Mouse (Mus musculus) adipocyte (in vitro differentiated cells): ENCODE measurements around the gene Hrh2.

Experiments used
- DNase-seq: peaks from one replicate; pipeline ENCODE4 v3.0.0-alpha.2; 2016; ENCODE audit warnings: low spot score

Hrh2 gene

DNA sequence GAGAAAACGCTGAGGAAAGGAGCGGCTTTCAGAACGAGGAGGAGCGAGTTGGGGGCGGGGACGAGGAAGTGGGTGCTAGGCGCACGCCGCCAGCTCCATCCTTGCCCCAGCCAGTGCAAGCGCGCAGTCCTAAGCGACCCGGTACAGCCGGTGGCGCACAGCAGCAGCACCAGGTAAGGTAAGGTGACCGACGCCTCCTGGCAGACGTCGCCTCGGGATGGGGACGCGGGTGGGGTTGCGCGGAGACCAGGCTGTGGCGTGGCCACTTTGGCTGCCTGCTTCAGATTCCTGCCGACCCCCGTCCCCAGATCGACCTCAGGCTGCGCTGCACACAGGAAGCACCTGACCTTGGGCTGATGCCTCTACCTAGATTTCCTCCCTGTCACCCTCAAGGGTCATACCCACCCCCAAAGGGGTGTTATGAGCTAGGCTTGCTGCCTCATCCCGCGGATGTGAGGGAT lies at the start of gene Hrh2:
Gene Hrh2 (plus strand): TSS at position 109 of the 461 bp plus-strand sequence.
- no peak for DNase-seq

DNA sequence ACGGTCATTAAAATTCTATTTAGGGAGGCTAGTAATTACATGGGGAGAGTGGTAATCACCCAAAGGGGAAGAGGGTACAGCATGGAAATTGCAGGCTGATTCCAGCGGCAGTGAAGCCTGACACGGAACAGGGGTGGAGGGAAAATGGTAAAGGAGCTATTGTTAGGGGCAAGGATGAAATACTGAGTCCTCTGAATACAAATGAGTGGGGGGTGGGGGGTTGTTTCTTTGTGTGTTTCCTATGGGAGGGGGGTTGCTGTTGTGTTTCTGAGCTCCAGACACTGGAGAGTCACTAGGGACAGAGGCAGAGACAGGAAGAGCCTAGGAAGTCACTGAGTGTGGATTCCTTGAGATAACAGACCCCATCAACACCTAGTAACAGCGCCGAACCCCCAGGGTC lies 48.1 kb upstream of the Hrh2 start:
- no peak for DNase-seq

- no peak for DNase-seq
These were observed 47.3 kb upstream of the Hrh2 start for GRCm38 (mm10) chr13:54144624-54145023.

DNA sequence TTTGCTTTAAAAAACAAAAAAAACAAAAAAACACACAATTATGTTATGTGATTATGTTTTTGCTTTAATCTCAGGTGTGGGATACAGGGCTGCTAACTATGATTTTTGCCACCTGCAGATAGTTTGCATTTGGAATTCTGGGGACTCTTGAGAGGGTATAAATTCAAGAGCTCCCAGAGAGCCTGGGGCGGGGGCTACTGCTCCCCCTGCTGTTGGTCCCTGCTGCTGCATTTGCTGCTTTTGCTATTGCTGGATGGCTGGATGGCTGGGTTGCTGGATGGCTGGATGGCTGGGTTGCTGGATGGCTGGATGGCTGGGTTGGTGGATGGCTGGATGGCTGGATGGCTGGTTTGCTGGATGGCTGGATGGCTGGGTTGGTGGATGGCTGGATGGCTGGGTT lies 44.6 kb upstream of the Hrh2 start:
- DNase-seq = no peak

DNA sequence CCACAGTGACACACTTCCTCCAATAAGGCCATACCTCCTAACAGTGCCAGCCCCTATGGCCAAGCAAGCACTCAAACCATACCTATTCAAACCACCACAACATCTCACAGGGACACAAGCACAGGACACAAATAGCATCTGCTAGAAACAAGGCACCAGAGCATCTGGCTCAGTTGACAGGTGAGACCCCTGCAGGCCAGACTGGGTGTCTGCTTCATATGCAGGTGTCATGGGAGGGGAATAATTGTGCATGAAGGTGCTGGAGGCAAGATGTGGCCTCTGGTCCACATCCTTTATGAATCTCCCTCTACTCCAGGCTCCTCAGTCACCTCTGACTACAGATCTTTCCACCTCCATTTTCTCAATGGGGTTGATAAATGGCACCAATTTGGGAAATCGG lies 39.5 kb upstream of the Hrh2 start:
- DNase-seq = no peak

GRCm38 (mm10) chr13:54152911-54153310 lies 39.0 kb upstream of the Hrh2 start:
- no peak for DNase-seq

- DNase-seq = no peak
These were observed 38.2 kb upstream of the Hrh2 start for GRCm38 (mm10) chr13:54153672-54154218.

GRCm38 (mm10) chr13:54155822-54156221 lies 36.1 kb upstream of the Hrh2 start:
- no peak for DNase-seq

DNA sequence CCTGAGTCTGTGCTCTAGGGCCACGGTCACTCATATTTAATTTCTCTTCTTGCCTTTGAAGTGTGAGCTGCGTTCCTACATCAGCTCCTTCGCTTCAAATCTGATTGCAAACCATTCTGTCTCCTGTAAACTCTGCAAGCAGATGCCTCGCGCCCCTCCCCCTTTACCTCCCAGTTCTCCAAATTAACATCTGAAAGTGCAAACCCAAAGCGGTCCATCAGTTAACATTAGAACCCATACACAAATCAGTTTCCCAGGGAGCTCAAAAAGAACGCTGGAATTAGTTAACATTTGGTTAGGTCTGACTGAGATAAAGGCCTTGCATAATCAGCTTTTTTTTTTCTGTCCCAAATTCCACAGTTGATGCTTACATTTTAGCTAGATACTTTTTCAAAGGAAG lies 32.7 kb upstream of the Hrh2 start:
- no peak for DNase-seq

DNA sequence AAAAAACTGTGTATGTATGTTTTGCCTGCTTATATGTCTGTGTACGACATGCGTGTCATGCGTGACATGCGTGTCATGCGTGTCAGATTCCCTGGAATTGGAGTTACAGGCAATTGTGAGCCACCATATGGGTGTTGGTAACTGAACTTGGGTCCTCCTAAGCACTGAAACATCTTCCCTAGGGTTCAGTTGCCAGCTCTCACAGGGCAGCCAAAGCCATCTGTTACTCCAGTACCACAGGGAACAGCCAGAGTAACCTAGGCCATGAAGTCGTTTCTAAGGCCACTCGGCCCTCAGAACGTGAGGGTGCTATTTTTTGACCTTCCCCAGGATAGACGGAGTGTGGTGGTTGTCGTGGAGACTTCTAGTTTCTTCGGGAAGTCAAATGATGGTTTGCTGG lies 32.2 kb upstream of the Hrh2 start:
- no peak for DNase-seq

DNA sequence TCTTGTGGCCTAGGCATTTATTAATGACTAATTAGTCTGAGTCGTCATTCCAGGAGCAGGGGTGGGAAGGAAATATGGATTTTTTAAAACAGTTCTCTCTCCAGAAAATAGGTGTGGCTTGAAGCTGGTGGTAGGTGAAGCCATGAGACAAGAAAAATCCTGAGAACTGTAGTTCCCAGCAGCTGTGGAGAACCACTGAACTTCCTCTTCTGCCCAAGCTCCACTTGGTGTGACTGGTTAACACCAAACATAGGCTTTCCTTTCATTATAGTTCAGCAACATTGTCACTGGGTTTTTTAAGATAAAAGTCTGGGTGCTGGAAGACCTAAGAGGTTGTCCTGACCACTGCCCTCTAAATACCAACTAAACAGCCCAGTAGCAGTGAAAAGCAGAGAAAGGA lies 31.4 kb upstream of the Hrh2 start:
- no peak for DNase-seq

- no peak for DNase-seq
These were observed 30.4 kb upstream of the Hrh2 start for GRCm38 (mm10) chr13:54161514-54161913.

DNA sequence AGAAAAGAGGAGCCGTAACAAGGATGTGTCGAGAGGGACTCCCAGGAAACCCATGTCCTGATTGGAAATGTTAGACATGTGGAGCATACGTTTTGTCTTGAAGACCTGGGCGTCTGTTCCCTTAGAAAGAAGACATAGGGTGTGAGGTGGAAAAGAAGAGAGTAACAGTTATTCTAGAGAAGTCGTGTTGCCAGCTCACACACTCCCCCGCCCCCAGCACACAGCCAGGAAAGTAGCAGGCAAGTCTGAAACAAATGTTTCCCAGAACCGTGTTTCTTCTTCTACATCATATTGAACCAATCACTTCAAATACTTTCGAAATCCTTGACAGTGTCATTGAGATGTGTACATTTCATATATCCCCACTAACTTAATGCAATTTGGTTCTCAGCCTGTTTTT lies 28.6 kb upstream of the Hrh2 start:
- DNase-seq = no peak

DNA sequence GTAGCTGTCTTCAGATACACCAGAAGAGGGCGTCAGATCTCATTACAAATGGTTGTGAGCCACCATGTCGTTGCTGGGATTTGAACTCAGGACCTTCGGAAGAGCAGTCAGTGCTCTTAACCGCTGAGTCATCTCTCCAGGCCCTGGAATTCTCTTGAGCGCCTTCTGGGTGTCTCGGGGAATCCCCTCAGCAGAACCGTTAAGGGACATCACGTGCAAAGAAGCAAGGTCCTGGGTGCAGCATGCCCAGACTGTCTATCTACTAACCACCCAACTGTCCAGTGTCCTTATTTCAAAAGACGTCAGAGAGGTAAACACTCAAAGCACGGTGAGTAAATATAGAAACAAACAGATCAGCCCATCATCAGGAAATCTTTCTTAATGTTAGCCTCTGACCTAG lies 27.5 kb upstream of the Hrh2 start:
- no peak for DNase-seq

DNA sequence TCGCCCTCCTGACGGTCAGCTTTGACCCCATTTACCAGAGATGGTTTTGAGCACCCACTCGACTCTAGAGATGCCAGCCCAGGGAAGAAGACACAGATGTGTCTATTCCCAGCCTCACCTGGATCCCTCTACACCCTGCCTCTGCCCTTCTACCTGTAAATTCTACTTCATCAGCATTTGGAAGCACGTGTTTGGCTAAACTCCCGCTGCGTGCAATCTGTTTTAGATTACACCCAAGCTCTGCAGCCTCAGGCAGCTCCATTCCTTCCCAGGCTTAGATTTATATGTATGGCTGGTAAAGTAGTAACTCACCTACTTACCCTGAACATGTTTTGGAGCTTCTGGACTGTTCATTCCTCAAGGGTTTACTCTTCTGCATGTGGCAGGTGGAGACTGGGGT lies 26.9 kb upstream of the Hrh2 start:
- no peak for DNase-seq

- no peak for DNase-seq
These were observed 26.2 kb upstream of the Hrh2 start for GRCm38 (mm10) chr13:54165765-54166164.

- DNase-seq = no peak
These were observed 24.9 kb upstream of the Hrh2 start for GRCm38 (mm10) chr13:54167036-54167435.

DNA sequence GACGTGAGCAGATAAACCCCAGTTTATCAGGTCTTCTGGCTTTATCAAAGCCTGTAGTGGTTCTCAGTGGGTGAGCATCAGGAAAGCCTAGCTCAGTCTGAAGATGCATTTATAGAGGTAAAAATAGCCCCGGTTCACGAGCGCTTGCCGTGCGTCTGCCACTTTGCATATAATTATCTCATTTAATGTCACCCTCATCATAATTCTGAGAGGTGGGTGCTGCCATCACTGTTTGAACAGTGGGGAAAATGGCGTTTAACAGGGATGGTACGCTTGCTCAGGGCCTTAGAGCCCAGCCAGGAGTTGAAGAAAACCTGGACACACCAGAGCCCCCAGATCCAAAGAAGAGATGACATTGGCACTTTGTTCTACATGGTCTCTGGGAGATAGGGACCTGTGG lies 23.3 kb upstream of the Hrh2 start:
- DNase-seq = no peak

GRCm38 (mm10) chr13:54170288-54170687 lies 21.6 kb upstream of the Hrh2 start:
- no peak for DNase-seq

DNA sequence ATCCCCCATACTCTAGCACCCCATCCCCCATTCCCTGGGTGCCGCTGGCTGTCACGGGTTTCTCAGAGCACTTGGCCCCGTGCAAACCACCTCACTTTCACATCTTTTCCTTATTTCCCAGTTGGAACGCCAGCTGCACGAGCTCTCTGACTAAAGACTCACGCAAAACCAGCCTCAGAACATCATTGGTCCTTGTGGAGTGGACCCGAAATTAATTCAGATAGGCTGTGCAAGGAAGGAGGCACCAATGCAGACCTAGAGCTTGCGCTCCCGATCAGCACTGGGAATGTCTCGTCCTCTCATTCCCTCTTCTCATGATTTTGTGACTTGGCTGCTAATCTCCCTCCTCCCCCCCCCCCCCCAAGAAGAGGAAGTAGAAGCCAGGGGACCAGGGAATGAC lies 20.6 kb upstream of the Hrh2 start:
- DNase-seq = no peak

DNA sequence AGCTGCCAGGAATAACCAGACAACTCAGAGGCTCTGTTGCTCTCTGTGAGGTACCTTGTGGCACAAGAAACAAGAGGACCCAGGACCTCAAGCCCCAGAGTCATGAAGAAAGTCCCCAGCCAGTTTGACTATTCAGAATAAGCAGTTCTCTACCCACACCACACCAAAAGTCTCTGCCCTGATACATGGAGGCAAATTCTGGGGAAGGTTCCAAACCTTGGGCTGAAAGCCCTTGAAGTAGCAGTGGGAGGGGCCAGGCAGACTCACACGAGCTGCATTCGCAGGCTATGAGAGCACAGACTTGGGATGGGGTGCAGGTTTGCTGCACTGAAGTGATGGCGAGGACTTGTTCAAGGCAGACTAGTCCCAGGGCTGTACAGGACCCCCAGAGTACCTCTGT lies 20.2 kb upstream of the Hrh2 start:
- DNase-seq = no peak

- DNase-seq = no peak
These were observed 18.0 kb upstream of the Hrh2 start for GRCm38 (mm10) chr13:54173941-54174340.

DNA sequence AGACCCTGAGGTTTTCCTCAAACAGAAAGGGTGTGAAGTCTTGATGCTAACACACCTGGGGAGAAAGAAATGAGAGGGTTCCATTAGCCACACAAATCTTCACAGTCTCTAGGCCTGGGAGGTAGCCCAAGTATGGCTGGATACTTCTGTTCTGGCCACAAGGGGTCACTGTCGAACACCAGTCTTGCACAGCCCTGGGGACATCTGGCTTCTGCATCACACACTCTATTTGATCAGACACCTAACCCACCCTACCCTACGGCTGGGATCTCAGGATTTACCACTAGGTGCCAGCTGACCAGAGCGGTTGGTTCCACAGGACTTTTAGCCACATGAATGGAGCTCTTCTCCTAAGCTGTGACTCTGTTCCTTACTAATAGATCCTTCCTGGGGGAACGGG lies 17.2 kb upstream of the Hrh2 start:
- no peak for DNase-seq

GRCm38 (mm10) chr13:54175426-54175825 lies 16.5 kb upstream of the Hrh2 start:
- DNase-seq = no peak
